Mouse (Mus musculus): ENCODE measurements around the gene Abhd4.

The Abhd4 gene

DNA sequence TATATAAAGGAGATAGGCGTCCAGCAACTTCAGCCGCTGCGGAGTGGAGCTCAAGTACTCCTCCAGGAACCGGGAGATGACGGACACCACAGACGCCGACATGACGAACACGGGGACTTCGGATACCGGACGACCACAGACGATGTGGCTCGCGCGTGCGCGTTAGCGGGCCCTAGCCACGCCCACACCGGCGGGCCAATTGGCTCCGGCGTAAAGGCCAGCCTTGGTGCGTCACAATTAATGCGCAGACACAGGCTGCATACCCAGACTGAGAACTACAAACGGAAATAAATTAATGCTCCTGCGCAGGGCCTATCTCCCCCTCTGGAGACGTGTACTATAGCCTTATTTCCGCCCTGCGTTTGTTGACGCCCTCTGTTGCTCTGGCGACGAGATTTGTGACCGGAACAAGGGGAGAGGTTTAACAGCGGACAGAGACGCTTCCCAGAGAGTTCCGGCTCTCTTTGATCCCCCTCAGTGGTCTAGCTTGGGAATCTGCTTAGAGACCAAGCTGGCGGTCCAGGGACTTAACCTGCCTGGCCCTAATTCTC lies at the start of gene Abhd4, which contains the start of gene Dad1:
Gene Abhd4 (plus strand): TSS at position 448 of the 551 bp plus-strand sequence.
Gene Dad1 (minus strand): TSS at position 364 of the 551 bp plus-strand sequence.
- DNase-seq (ENCODE audit: low read depth, low spot score), result peak; percentile 100

DNA sequence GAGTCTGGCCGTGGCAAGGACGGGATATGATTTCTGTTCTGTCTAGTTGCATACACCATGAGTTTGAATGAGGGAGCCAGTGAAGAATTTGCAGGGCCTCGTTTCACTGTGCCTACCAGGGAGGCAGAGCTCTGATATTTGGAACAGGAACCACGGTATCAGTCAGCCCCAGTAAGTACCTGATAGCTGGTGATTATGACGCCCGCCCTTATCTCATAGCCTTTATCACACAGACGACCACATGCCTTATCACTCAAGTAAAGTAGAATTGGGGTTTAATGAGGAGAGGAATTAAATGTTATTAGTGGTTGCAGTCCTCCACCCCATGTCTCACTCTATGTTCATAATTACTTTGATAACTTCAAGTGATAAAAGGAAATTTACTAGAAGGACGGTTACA lies 49.7 kb upstream of the Abhd4 start:
- no peak for DNase-seq (ENCODE audit: low read depth, low spot score)

DNA sequence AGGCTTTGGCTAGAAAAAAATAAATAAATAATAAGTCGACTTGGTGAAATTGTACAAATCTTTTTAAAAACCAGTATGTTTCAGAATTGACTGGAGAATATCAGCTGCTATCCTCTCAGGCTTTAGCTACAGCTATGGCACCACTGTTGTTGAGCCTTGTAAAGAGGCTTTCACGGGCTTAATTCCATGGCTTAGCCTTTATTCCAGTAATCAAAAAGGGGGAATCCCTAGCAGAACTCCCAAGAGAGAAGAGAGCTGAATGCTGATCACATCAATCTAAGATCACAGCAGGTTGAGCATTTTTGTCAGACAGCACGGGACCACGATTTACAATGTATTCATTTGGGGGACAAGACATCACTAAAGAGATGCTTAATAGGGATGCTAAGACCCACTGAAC lies 49.2 kb upstream of the Abhd4 start:
- DNase-seq (ENCODE audit: low read depth, low spot score), result no peak

DNA sequence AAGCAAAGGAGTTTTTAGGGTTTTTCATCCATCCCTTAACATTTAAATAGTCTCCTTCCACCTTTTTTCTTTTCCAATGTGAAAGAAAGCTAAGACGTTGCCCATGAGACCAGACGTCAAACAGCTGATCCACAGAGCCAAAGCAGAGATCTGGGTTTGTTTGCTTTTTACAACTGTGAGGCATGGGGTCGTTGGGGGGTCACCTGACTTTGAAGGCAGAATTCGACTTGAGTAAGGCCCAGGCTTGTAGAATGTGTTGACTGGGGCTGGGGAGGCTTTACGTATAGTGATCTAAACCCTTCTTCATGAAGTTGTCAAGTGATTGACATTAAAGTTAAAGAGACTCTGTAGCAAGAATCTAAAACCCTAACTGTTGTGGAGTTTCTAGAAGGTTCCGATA lies 48.1 kb upstream of the Abhd4 start:
- DNase-seq (ENCODE audit: low read depth, low spot score), result no peak

DNA sequence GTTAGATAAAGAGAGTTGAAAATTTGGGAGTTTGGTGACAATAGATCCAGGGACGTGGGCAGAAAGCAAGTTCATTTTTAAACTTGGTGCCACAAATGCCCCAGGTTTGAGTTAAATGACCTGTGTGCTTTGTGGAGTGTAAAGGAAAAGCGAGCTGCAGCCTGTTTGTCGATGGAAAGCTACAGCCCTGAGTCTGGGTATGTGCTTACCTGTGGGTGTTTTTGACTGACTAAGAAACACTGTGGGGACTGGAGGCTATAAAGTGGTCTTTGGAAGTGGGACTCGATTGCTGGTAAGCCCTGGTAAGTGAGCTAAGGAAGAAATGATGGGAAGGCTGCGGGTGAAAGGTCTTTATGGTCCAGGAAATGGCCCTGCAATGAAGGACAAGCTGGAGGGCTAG lies 47.7 kb upstream of the Abhd4 start:
- no peak for DNase-seq (ENCODE audit: low read depth, low spot score)

DNA sequence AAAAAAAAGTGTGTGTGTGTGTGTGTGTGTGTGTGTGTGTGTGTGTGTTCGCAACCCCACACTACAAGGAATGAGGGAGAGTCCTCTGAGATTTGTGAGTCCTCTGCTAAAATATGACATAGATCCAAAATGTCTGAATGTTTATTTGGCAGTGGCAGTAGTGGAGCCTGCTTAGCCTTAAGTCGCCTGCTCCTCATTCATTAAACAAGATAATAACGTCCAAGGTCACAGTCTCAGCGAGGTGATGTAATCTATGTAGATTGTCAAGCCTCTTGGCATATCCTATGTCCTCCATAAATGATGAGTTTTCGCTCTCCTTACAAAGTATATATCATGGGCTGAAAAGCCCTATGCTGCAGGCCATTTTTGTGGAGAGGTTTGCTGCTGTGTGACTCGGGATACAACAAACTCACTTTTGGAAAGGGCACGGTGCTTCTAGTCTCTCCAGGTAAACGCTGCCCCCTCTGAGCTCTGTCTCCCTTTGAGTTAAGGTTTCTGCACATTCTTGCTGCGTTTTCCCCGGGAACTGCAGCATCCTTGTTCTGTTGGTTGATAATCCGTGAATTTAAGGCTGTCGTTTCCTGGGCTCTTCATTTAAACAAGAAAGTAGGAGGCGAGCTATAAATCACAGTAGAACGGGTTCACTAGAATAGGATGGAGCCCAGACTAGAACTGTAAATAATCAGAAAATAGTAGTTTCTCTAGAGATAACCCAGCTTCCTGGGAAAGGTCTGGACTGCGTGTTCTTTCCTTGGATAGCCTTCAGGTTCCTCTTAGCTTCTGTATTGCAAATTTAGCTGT lies 47.0 kb upstream of the Abhd4 start:
- no peak for DNase-seq (ENCODE audit: low read depth, low spot score)

DNA sequence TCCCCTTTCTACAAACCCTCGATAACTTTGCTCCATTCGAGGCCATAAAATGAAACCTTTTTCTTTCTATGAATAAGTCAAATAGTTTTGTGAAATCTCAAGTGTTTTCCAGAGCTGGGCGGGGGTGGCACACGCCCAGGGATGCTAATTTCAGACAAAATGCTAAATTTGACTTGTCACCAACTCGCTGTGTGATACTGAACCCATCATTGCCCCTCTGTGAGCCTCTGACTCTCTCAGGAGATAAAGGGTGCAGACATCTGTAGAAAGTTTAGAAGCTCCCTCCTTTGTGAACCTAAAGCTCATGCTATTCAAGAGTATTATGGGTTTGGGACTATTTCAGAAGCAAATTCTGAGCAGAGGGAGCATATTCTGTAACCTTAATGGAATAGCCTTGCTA lies 46.1 kb upstream of the Abhd4 start:
- DNase-seq (ENCODE audit: low read depth, low spot score), result no peak

DNA sequence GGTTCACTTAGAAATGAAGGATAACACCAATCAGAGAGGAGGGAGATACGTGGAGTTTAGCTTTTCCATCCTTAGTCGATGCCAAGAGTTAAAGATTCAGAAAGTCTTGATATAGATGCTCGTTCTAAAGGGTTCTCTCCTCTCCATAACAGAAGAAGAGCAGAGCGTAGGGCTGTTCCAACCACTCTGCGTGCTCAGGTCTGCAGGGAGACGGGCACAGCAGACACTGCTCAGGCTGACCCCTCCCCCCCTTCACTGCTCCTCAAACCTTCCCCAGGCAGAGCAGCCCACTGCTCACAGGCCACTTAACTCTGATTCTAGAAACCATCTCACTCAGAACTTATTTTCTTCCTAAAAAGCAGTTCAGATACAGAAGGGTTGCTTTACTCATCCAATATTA lies 45.2 kb upstream of the Abhd4 start:
- DNase-seq (ENCODE audit: low read depth, low spot score), result no peak

DNA sequence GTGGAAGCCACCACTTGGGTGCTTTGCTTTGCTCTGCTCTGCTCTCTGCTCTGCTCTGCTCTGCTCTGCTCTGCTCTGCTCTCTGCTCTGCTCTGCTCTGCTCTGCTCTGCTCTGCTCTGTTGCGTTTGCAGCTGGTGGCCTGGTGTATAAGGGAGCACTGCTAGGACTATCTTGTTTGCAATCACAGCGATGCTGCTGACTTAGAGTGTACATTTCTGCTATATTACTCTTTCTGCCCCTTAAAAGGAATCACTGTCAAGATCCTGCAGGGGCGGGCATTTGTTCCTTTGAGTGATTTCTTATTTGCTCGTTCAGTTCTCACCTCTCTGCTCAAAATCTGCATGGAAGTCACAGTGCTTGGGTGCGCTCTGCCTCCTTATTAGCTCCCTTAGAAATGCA lies 44.1 kb upstream of the Abhd4 start:
- DNase-seq (ENCODE audit: low read depth, low spot score), result no peak

DNA sequence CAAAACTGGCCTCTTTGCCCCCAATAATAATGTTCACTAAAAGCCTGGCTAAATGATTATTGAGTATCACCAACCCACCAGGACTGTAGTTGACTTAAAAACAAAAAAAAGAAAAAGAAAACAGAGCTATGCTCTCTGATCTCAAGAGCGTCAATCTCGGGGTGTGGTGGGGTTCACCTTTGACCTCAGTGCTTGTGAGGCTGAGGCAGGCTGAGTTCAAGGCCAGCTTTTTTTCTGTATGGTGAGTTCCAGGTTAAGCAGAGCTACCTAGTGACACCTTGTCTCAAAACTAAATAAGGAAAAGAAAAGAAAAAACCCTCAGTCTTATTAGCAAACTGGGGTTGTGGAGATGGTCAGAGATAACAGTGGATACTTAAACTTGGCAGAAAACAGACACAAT lies 43.6 kb upstream of the Abhd4 start:
- no peak for DNase-seq (ENCODE audit: low read depth, low spot score)

DNA sequence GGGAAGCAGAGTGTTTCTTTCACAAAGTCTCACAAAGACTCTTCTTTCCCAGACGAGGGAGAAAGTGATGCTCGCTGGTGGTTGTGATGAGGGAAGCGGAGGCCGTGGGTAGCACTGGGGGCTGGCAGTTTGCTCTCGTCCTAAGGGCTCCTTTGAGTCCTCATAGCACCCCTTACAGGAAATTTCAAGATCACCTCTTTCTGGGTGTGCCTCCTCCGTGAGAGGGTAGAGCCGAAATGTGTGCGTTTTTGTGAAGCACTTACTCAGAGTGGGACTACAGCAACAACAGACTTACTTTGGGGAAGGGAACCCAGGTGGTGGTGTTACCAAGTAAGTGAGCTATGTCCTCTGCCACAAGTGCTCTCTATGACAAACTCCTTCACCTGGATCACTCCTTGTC lies 42.8 kb upstream of the Abhd4 start:
- no peak for DNase-seq (ENCODE audit: low read depth, low spot score)

DNA sequence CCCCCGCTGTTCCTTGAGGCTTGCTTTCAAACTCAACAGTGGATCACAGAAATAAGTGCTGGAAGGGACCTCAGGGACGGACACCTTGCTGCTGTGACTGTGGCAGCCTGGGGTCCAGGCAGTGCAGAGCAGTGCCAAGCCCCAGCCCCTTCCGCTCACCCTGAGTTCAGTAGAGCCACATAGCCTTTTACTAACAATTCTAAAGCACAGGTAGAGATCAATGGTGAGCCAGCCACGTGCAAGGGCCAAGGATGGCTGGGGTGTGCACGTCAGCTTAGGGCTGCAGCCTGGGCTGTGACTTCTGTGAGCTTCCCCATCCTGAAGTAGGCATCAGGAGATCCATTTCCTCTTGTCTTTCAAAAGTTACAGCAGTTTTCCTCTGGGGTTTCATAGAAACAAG lies 42.2 kb upstream of the Abhd4 start:
- DNase-seq (ENCODE audit: low read depth, low spot score), result no peak

DNA sequence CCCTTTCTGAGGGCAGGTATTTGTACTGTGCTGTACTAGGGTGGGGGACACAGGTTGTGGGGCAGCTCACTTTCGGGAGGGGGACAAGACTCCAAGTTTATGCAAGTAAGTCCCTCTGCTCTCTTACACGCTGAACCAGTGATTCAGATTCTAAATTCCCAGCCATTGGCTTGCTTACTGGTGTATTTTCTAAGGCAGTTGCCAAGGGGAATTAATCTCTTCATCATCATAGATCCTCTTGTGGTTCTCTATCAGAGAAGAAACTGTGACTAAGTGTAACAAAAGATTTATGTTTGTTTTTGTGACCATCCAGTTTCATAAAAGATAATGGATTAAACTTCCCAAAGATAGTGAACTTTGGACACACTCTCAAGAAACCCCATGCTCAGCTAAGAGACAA lies 40.3 kb upstream of the Abhd4 start:
- DNase-seq (ENCODE audit: low read depth, low spot score), result no peak

DNA sequence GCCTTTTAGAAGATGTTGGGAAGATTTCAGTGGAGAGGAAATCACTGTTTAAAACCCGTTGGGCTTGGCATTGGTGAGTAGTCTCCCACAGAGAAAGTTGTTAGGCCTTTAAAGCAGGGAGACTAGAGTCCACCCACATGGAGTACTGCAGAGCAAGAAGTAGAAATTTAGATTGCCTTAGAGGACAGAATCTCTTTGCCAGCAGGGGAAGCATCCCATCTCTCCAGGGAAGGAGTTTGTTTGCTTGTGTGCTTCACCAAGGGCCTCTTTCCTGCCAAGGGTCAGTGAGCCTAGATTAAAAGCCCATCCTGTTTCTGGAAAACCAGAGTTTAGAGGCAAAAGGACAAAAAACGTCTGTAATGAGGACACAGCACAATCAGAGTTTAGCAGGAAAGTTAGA lies 39.5 kb upstream of the Abhd4 start:
- DNase-seq (ENCODE audit: low read depth, low spot score), result no peak

DNA sequence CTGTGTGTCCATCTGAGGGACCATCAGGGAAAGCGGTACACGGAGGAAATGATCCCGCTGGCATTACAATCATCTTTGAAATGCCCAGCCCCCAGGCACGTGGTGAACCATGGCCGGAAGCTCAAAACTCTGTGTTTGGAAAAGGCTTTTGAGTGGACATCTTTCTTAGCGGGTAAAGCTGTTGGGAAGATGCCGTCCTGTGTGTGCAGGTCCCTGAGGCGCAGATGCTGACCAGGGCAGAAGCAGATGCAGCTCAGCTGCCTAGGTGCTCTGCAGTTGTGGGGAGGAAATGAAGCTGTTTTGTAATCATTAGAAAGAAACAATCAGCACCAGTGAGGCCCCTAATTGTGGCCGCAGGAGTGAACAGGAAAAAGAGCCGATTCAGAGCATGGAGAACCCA lies 39.1 kb upstream of the Abhd4 start:
- DNase-seq (ENCODE audit: low read depth, low spot score), result no peak

DNA sequence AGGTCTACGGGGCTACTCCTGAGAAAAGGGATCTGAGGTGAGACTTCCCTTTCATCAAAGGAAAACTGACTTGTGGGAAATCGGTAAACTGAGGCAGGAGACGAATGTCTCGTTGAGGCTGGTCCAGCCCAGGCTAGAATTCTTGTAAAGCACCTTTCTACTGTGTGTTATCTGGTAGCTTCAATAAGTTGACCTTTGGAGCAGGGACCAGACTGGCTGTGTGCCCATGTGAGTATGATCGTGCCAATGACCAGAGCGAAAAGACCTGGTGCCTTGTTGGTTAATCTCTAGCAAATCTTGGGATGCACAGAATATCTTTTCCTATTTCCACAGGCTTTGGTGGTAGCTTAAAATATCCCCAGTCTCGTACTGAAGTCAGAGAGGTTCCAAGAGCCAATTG lies 37.9 kb upstream of the Abhd4 start:
- DNase-seq (ENCODE audit: low read depth, low spot score), result no peak

DNA sequence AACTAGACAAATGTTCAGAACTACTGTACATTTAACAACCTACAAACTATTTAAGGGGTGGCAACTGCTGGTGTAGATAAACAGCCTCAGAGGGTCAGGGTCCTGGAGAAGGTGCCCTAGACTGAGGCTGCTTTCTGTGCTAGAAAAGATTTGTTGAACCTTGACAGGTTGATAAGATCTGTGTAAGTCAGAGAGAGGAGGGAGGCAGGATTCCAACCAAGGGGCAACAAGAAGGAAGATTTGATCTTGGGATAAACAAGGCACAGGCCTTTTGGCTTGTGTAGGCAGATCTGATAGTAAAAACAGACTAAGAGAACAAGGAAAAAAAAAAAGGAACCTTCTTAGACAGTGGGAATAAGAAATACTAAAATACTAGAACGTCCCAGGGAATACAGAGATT lies 35.8 kb upstream of the Abhd4 start:
- DNase-seq (ENCODE audit: low read depth, low spot score), result no peak

DNA sequence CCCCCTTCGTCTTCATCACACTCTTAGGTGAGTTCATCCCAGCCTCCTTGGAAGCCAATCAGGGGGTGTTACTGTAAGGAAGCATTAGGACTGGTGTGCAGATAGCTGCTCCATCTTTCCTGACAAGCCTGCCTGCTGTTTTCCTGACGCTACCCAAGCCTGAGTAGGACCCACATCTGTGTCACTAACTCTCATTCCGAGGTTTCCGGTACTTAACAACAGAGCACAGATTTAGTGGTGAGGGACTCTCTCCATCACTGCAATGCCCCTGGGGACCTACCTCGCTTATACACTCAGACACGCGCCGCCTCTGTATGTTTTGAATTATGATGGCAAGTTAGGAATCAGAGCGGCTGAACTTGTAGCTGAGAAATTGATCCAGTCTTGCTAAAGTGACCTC lies 35.3 kb upstream of the Abhd4 start:
- DNase-seq (ENCODE audit: low read depth, low spot score), result no peak

DNA sequence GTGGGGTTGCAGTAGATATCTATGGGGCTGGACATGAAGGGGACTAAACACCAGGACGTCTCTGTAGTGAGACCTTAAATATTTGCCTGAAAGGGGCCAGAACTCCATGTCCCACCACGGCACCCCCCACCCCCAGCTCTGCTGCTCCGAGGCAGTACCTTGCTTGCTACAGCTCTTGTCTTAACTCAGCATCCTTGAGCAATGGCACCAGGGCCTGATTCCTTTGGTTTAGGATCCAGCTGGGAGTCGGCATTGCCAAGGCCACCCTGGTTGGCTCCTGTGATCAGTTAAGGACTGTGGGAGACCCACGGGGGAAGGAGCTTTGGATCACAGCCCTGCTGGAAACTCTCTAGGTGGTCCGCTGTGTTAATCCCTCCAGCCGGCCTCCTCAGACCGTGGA lies 34.7 kb upstream of the Abhd4 start:
- no peak for DNase-seq (ENCODE audit: low read depth, low spot score)

DNA sequence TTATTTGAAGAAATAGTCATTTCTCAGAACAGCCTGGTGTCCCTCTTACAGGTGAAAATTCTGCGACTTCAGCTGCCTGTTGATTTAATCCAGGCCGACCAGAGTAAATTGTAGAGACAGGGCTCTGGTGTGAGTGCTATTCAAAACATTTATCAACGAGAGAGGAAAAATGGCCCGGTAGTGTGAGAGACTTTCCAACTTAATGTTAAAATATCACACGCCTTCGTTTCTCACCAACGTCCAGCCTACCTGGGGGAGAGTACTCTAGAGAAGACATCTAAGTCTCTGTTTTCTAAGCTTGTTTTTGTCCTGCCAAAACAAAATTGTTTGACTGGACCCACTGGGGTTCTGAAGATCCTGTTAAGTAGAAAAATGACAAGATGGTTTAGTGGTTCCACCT lies 34.1 kb upstream of the Abhd4 start:
- DNase-seq (ENCODE audit: low read depth, low spot score), result no peak

DNA sequence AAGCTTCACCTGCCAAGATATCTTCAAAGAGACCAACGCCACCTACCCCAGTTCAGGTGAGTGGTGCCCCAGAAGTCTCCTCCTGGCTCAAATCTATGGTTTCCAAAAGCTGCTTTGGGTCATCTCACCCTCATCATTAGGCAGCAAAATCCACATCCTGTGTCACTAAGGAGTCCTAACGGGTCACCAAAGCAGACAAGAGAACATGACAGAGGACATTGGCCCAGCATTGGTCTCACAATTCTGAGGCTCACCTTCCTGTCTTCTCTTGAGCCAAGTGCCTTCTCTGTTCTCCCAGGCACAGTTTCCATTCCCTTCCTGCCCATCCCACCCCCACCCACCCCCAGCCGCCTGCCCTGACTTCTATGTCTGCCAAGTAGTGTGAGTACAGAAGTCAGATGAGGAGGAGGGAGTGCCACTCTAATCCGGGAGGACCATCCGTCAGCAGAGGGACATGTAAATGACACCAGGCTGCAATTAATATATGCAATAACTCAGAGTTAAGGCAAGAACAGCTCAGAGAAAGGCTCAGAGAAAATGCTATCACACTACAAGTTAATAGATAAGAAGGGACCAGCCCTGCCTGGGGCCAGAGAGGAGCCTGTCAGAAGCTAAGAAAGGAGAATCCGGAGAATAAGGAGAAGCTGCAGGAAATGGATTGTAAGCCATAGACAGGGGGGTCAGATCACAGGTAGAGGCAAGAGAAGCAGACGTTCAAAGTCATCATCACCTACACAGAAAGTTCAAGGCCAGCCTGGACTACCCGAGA lies 33.1 kb upstream of the Abhd4 start:
- no peak for DNase-seq (ENCODE audit: low read depth, low spot score)

DNA sequence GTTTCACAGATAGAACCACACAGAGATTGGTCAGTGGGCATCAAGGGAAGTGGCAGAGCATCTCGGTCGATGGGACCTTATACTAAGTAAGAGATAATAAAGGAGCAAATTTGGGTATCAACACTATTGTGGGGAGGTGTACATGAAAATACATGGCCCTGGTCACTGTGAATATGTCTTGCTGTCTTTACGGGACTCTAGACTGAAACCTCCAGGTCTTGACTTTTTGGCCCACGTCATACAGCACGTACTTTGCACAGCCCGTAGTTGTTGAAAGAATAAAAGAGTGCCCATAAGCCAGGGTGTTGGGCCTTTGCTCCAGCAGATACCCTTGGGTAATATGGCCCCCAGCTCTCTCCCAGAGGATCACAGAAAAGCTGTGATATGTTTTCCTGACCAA lies 32.3 kb upstream of the Abhd4 start:
- no peak for DNase-seq (ENCODE audit: low read depth, low spot score)

DNA sequence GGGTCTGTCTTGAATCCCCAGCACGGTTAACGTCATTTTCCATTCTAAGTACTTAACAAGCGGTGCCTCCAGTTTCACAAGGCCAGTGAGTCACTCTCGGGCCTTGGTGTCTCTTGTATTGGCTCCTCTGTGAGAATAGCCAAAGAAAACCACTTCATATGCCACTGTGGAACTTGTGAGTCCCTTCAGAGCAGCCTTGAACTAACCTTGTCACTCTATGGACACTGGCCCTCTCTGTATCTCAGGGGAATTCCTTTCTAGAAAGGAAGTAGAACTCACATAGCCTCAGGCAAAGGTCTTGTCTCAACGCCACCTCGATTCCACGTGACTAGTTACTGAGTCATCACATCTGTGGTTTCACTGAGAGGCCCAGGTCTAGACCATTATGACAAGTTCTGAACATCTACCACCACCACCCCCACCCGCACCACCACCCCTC lies 31.7 kb upstream of the Abhd4 start:
- no peak for DNase-seq (ENCODE audit: low read depth, low spot score)
